Mouse (Mus musculus) B cell, adult 2 months (primary cell): ENCODE measurements around the gene Unkl.

ENCODE experiments used
- DNase-seq, 2 experiments: peaks; one replicate each; pipeline ENCODE4 v3.0.0; 2022

The Unkl gene

GRCm38 (mm10) chr17:25257804-25258261 lies 69.6 kb downstream of the Unkl start:
- peak in 1 of 2 experiments; percentile 35 for DNase-seq

DNA sequence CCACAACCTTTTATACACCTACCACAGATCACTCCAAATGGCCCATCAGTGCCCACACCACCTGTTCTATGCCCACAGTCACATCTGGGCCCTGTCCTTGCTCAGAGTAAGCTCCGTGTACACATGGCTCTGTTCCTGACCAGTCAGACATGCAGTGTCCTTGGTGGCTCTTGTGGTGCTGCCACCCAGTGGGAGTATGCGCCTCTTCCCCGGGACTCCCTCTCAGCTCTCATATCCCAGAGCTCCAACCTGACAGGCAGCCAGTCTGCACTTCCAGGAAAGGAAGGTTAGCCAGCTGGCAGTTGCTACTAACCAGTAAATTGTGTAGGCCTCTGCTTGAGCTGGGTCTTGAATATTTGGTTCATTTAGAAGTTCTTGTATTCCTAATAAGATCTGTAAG lies 76.3 kb downstream of the Unkl start:
- no peak for DNase-seq

DNA sequence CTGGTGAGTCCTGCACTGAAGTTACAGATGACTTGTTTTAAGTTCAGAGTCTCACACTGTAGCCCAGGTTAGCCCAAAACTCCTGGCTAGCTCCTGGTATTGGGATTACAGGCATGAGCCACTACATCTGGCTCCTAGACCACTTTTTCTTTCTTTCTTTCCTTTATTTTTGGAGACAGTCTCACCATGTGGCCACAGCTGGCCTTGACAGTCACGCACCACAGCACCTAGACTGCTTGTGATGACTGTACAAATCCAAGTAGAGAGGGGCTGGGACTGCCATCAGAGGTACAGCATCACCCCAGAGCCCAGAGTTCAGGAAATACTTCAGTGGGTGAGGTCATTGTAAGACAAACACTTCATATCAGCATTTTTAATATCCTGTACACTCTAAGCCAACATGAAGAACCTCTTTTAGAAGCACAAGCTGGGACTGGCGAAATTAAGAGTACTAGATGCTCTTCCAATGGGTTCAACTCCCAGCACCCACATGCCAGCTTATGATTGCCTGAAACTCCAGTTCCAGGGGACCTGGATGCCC lies 82.7 kb downstream of the Unkl start:
- DNase-seq, result no peak

DNA sequence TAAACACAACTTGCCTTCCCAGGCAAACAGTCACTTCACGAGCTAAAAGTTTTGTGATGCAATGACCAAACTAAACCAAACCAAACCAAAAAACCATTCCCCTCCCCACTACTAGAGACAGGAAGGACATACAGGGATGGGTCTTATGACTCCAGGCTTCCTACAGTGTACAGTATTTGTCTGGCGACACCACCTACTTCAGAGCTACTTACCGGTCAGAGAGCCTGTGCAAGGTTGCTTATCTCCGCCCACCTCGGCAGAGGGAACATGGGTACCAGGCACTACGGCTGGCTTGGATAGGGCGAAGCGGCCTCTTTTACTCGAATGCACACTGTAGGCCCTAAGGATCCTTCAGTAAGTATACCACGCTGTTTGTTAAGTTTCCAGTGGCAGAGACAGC lies 84.1 kb downstream of the Unkl start:
- no peak for DNase-seq

- DNase-seq, result peak; percentile 90 to 92
Observed at GRCm38 (mm10) chr17:25272951-25273705, 84.9 kb downstream of the Unkl start.

DNA sequence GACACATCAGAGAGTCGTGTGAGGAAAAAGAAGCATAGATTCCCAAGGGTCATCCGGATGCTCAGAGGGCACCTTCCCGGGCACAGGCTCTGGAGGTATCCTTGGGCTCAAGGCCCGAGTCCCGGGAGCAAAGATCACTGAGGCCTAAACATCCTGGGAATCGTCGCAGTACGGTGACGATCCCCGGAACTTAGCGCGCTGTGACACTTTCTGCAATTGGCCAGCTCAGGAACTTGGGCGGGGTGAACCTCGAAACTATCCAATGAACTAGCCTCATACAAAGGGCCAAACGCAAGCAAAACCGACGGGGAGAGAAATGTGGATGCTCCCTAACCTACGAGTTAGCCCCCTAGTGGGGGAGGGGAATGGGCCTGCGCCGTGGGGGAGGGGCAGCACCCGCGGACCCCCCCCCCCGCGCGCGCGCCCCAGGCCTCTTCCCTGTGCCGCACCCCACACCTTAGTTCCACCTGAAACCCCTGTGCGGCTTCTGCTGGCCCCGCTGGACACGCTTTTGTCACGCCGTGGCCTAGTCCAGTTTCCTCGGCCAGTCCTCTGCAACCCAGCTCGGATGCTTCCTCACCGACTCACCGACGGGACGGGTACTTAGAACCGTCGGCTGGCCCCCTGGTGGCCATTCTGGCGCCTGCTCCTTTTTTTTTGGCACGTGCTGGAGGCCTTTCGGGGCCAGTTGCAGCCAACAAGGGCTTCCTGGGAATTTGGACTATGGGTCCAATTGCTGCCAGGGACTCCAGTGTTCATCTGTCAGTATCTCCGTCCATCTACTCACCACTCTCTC lies 85.7 kb downstream of the Unkl start:
- peak; percentile 96 for DNase-seq

GRCm38 (mm10) chr17:25274571-25275346 lies 86.6 kb downstream of the Unkl start, which contains the start of gene Ube2i:
Gene Ube2i, minus strand, starts transcription at chr17:25274622.
- no peak for DNase-seq

- no peak for DNase-seq
Observed at GRCm38 (mm10) chr17:25275833-25276232, 87.6 kb downstream of the Unkl start.

DNA sequence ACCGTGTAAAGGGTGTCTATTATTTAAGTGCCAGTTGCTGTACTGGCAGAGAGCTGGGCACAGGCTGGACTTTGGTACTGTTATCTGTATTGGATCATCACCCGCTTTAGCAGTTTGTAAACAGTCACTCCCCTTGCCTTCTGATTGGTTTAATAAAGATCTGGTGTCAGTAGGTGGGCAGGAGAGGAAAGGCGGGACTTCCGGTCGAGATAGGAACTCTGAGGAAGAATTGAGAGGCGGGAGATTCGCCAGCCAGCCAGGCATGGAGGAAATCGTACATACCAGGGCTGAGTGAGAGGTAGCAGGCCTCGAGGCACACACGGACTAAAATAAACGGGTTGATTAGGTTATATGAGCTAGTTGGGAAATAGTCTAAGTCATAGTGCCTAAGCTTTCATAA lies 93.9 kb downstream of the Unkl start:
- DNase-seq, result peak; percentile 48 to 54
